ENCODE assay signal across 13 mouse cellular contexts in genomic region chr5:115547014-115547413, GRCm38 (mm10). TPM values are rescaled to one million over a fixed set of nuclear protein-coding genes. Genes with fewer than 3 reads are reported as not detected.
DNase-seq lines count a peak whose midpoint lies in the region; ATAC-seq and TF ChIP-seq lines count a peak whose summit lies in the region.
"Had no signal": no experiment of that assay in that cellular context is flagged by ENCODE, and none has a peak within 500 bp of the region (broad histone marks: within the 10 kb centered on the region; RNA-seq: fewer than 3 reads in every experiment).

No protein-coding gene starts in this region.

- H3K4me1 ChIP-seq in forebrain, embryonic 14.5 days (ENCODE audit: control insufficient read depth, insufficient read depth, low read length): peaks cover 9% of the 10 kb centered on the region
- H3K4me1 ChIP-seq in forebrain, postnatal 0 days (ENCODE audit: insufficient read depth): peaks cover 8% of the 10 kb centered on the region
- H3K4me1 ChIP-seq in kidney, embryonic 16.5 days (ENCODE audit: insufficient read depth, low read length): peaks cover 43% of the 10 kb centered on the region
- H3K4me1 ChIP-seq in hindbrain, embryonic 14.5 days (replicated peaks; ENCODE audit: control insufficient read depth, insufficient read depth, low read length): peaks cover 25% of the 10 kb centered on the region

- no peak for TF ChIP-seq CTCF in forebrain, postnatal 0 days (IDR thresholded peaks at IDR 0.05; ENCODE audit: low read depth)

- no peaks in the 10 kb centered on the region for H3K27me3 ChIP-seq in forebrain, embryonic 14.5 days (replicated peaks; ENCODE audit: control insufficient read depth, insufficient read depth, low read length)
- H3K27me3 ChIP-seq in forebrain, postnatal 0 days (ENCODE audit: insufficient read depth, low read length): no peaks in the 10 kb centered on the region
- H3K27me3 ChIP-seq in kidney, embryonic 16.5 days (ENCODE audit: insufficient read depth, low read length): no peaks in the 10 kb centered on the region
- H3K27me3 ChIP-seq in hindbrain, embryonic 14.5 days (ENCODE audit: control insufficient read depth, insufficient read depth, low read length): no peaks in the 10 kb centered on the region
- H3K27me3 ChIP-seq: liver, embryonic 12.5 days; Patski had no signal

- H3K27ac ChIP-seq in forebrain, embryonic 14.5 days (ENCODE audit: low read depth, low read length): no peak overlapping the region
- no peak overlapping the region for H3K27ac ChIP-seq in forebrain, postnatal 0 days (ENCODE audit: low read depth, low read length)
- peak overlapping the region; percentile 54 for H3K27ac ChIP-seq in kidney, embryonic 16.5 days (ENCODE audit: low read length)
- no peak overlapping the region for H3K27ac ChIP-seq in hindbrain, embryonic 14.5 days
- H3K27ac ChIP-seq: liver, embryonic 12.5 days had no signal

- no peak for DNase-seq in forebrain, embryonic 14.5 days (ENCODE audit: low spot score)
- DNase-seq in forebrain, postnatal 0 days: no peak
- DNase-seq in kidney, adult 18-20 months: no peak
- DNase-seq in adipocyte (ENCODE audit: low spot score): peak; percentile 37
- DNase-seq in hindbrain, embryonic 14.5 days (ENCODE audit: low spot score): no peak
- no peak for DNase-seq in urinary bladder, postnatal 10 days (ENCODE audit: low spot score)
- no peak for DNase-seq in thymus, postnatal 14 days
- DNase-seq: adrenal gland, postnatal 10 days; gastrocnemius, postnatal 36 days; kidney, adult 11 months had no signal

- H3K36me3 ChIP-seq in forebrain, embryonic 14.5 days (ENCODE audit: control insufficient read depth, insufficient read depth, low read length): 0 out of 2 replicates have a peak, but pooled peaks cover 19% of the 10 kb centered on the region
- H3K36me3 ChIP-seq in forebrain, postnatal 0 days (ENCODE audit: insufficient read depth): peaks cover 21% of the 10 kb centered on the region
- peaks cover 35% of the 10 kb centered on the region for H3K36me3 ChIP-seq in kidney, embryonic 16.5 days (ENCODE audit: insufficient read depth, low read length)
- peaks cover 41% of the 10 kb centered on the region for H3K36me3 ChIP-seq in hindbrain, embryonic 14.5 days (replicated peaks; ENCODE audit: control insufficient read depth, insufficient read depth)

- H3K9me3 ChIP-seq in forebrain, embryonic 14.5 days (replicated peaks; ENCODE audit: control insufficient read depth, low read length): no peaks in the 10 kb centered on the region
- H3K9me3 ChIP-seq in forebrain, postnatal 0 days (ENCODE audit: low read length): no peaks in the 10 kb centered on the region
- H3K9me3 ChIP-seq in kidney, embryonic 16.5 days (ENCODE audit: low read length): no peaks in the 10 kb centered on the region
- H3K9me3 ChIP-seq in hindbrain, embryonic 14.5 days (ENCODE audit: control insufficient read depth, low read length): no peaks in the 10 kb centered on the region
- H3K9me3 ChIP-seq: liver, embryonic 12.5 days had no signal

- no peak overlapping the region for H3K4me2 ChIP-seq in forebrain, embryonic 14.5 days (ENCODE audit: low read length)
- no peak overlapping the region for H3K4me2 ChIP-seq in forebrain, postnatal 0 days (ENCODE audit: low read depth)
- no peak overlapping the region for H3K4me2 ChIP-seq in kidney, embryonic 16.5 days (replicated peaks; ENCODE audit: low read depth, low read length)
- H3K4me2 ChIP-seq in hindbrain, embryonic 14.5 days (replicated peaks): no peak overlapping the region
- H3K4me2 ChIP-seq: liver, embryonic 12.5 days had no signal

- H3K4me3 ChIP-seq in forebrain, embryonic 14.5 days (ENCODE audit: low read depth, low read length): no peak overlapping the region
- H3K4me3 ChIP-seq in forebrain, postnatal 0 days (ENCODE audit: low read depth, low read length): no peak overlapping the region
- no peak overlapping the region for H3K4me3 ChIP-seq in kidney, embryonic 16.5 days (ENCODE audit: low read length)
- H3K4me3 ChIP-seq in hindbrain, embryonic 14.5 days (replicated peaks; ENCODE audit: low read length): no peak overlapping the region
- H3K4me3 ChIP-seq: liver, embryonic 12.5 days had no signal

- no peak for ATAC-seq in forebrain, embryonic 14.5 days
- ATAC-seq in forebrain, postnatal 0 days: no peak
- no peak for ATAC-seq in kidney, embryonic 16.5 days (ENCODE audit: low FRiP score, low TSS enrichment)
- no peak for ATAC-seq in hindbrain, embryonic 14.5 days (ENCODE audit: low FRiP score)
- ATAC-seq: liver, embryonic 12.5 days; Patski had no signal

- 0 out of 2 replicates have a peak overlapping the region, but pooled peaks have one; percentile 25 for H3K9ac ChIP-seq in forebrain, embryonic 14.5 days (ENCODE audit: low read length)
- H3K9ac ChIP-seq in forebrain, postnatal 0 days: no peak overlapping the region
- H3K9ac ChIP-seq in kidney, embryonic 16.5 days (replicated peaks; ENCODE audit: low read length): no peak overlapping the region
- 0 out of 2 replicates have a peak overlapping the region, but pooled peaks have one; percentile 16 for H3K9ac ChIP-seq in hindbrain, embryonic 14.5 days
- H3K9ac ChIP-seq: liver, embryonic 12.5 days had no signal

- 47% methylated on average over 6 of the region's 6 CpGs for WGBS in forebrain, embryonic 14.5 days
- 34% methylated on average over 6 of the region's 6 CpGs for WGBS in forebrain, postnatal 0 days
- WGBS in kidney, embryonic 16.5 days: 28% methylated on average over 6 of the region's 6 CpGs
- WGBS in hindbrain, embryonic 14.5 days: 49% methylated on average over 6 of the region's 6 CpGs

RNA-seq across cellular contexts. Expression of gene Rplp0, which starts 12.3 kb away (rescaled TPM):
- 1,112 and 1,434 TPM in 2 replicates for polyA plus RNA-seq in forebrain, embryonic 14.5 days (2014; fragmentation: Nextera tagmentation; extraction: Ambion mirVana)
- total RNA-seq in forebrain, postnatal 0 days (2014; rRNA removed): 1,794 and 2,056 TPM in 2 replicates
- polyA plus RNA-seq in forebrain, postnatal 0 days (2015; fragmentation: Nextera tagmentation; extraction: Ambion mirVana): 842 and 978 TPM in 2 replicates
- 1,527 and 1,553 TPM in 2 replicates for polyA plus RNA-seq in kidney, embryonic 16.5 days (2015; fragmentation: Nextera tagmentation; extraction: Ambion mirVana)
- 952 and 1,000 TPM in 2 replicates for polyA plus RNA-seq in hindbrain, embryonic 14.5 days (2014; fragmentation: Nextera tagmentation; extraction: Ambion mirVana)

RNA-seq across cellular contexts. Expression of gene Gcn1l1, which starts 18.0 kb away (rescaled TPM):
- polyA plus RNA-seq in forebrain, embryonic 14.5 days (2014; fragmentation: Nextera tagmentation; extraction: Ambion mirVana): 29.2 and 41.2 TPM in 2 replicates
- total RNA-seq in forebrain, postnatal 0 days (2014; rRNA removed): 51.9 and 74.4 TPM in 2 replicates
- polyA plus RNA-seq in forebrain, postnatal 0 days (2015; fragmentation: Nextera tagmentation; extraction: Ambion mirVana): 19.4 and 22.4 TPM in 2 replicates
- 44.3 and 48.8 TPM in 2 replicates for polyA plus RNA-seq in kidney, embryonic 16.5 days (2015; fragmentation: Nextera tagmentation; extraction: Ambion mirVana)
- 40.5 and 45.2 TPM in 2 replicates for polyA plus RNA-seq in hindbrain, embryonic 14.5 days (2014; fragmentation: Nextera tagmentation; extraction: Ambion mirVana)

RNA-seq across cellular contexts. Expression of gene Pxn, which starts 40.5 kb away (rescaled TPM):
- 7.5 and 9.8 TPM in 2 replicates for polyA plus RNA-seq in forebrain, embryonic 14.5 days (2014; fragmentation: Nextera tagmentation; extraction: Ambion mirVana)
- 23.5 and 29.8 TPM in 2 replicates for total RNA-seq in forebrain, postnatal 0 days (2014; rRNA removed)
- 14.1 and 14.8 TPM in 2 replicates for polyA plus RNA-seq in forebrain, postnatal 0 days (2015; fragmentation: Nextera tagmentation; extraction: Ambion mirVana)
- 60.5 and 67.2 TPM in 2 replicates for polyA plus RNA-seq in kidney, embryonic 16.5 days (2015; fragmentation: Nextera tagmentation; extraction: Ambion mirVana)
- polyA plus RNA-seq in hindbrain, embryonic 14.5 days (2014; fragmentation: Nextera tagmentation; extraction: Ambion mirVana): 11.3 and 12.2 TPM in 2 replicates

Comparison
In these comparisons a context has a peak if more than half of its experiments do, and no peak if none do; other contexts are left out.
1. H3K9ac ChIP-seq: peak in forebrain, embryonic 14.5 days (single experiment) and hindbrain, embryonic 14.5 days (single experiment); none in forebrain, postnatal 0 days (single experiment) and kidney, embryonic 16.5 days (single experiment).